Mouse (Mus musculus): Measurements from ENCODE around the gene Pcbp3.

- TF ChIP-seq CTCF (IDR thresholded peaks at IDR 0.05; ENCODE audit: borderline replicate concordance, insufficient read depth, low read depth, low read length) (no peak), POLR2A (IDR thresholded peaks at IDR 0.05; ENCODE audit: borderline replicate concordance, insufficient read depth, low read length) (no peak)
These were observed 24.9 kb downstream of the Pcbp3 start for GRCm38 (mm10) chr10:76936827-76937226.
